Mouse (Mus musculus): Measurements from ENCODE around the gene Spag5. TPM values are rescaled to one million over a fixed set of nuclear protein-coding genes. Genes with fewer than 3 reads are reported as not detected.

Gene Spag5
- total RNA-seq (2014; rRNA removed) (3.1 and 3.6 TPM in 2 replicates), polyA plus RNA-seq (2015; fragmentation: Nextera tagmentation; extraction: Ambion mirVana) (2.2 and 2.4 TPM in 2 replicates)

GRCm38 (mm10) chr11:78301357-78302084 is at the start of gene Spag5:
TSS of gene Spag5 (plus strand) at chr11:78301529.
- DNase-seq (ENCODE audit: low spot score), result peak; percentile 93
- H3K4me2 ChIP-seq (ENCODE audit: low read depth, low read length, poor library complexity, severe bottlenecking), result peak within 1 kb of the TSS; percentile 100
- no peak within 1 kb of the TSS for H3K27ac ChIP-seq (ENCODE audit: low read depth, low read length)
- no peaks in the 10 kb centered on the region for H3K4me1 ChIP-seq (ENCODE audit: insufficient read depth, low read length)
- under 1% methylated on average over 47 of the region's 49 CpGs for WGBS
- peak within 1 kb of the TSS; percentile 50 for H3K9ac ChIP-seq (replicated peaks; ENCODE audit: low read length, poor library complexity, severe bottlenecking)
- no peaks in the 10 kb centered on the region for H3K27me3 ChIP-seq (ENCODE audit: insufficient read depth, low read length)
- peak; percentile 90 for ATAC-seq (ENCODE audit: low FRiP score)
- H3K9me3 ChIP-seq (ENCODE audit: low read length), result no peaks in the 10 kb centered on the region
- H3K4me3 ChIP-seq (ENCODE audit: low read depth, low read length), result peak within 1 kb of the TSS; percentile 57
- H3K36me3 ChIP-seq (ENCODE audit: insufficient read depth, low read length), result no peaks in the 10 kb centered on the region
- no peak for TF ChIP-seq CTCF (IDR thresholded peaks at IDR 0.05)

GRCm38 (mm10) chr11:78256618-78257017 is 44.7 kb upstream of the Spag5 start:
- peaks cover 16% of the 10 kb centered on the region for H3K36me3 ChIP-seq (ENCODE audit: insufficient read depth, low read length)
- 100% methylated on average over 1 of the region's 1 CpGs for WGBS

DNA sequence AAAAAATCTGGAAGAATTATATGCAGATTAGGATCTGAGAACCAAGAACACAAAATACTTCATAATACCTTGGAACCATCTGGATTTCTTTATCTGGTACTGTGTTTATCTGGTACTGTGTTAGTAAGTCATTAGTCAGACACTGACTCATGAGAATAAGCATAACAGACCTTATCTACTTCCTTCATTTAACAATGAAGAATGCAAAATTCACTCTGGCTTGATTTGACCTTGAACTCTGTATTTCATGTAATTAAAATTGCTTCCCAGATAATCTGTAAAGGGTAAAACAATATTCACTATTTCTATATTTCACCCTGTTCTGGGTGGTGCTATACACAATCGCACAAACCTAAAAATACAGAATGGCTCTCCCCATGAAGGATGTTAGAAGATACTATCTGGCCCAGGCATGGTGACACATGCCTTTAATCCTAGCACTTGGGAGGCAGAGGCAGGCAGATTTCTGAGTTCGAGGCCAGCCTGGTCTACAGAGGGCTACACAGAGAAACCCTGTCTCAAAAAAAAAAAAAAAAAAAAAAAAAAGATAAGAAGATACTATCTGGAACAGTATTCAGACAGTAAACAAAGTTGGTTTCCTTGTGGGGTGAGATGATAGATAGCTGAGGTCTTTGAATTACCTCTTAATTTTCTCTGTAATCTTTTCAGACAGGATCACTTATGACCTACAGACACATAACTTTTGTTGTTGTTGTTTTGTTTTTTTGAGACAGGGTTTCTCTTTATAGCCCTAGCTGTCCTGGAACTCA is 40.7 kb upstream of the Spag5 start:
- no peaks in the 10 kb centered on the region for H3K4me1 ChIP-seq (ENCODE audit: insufficient read depth, low read length)
- no peaks in the 10 kb centered on the region for H3K9me3 ChIP-seq (ENCODE audit: low read length)
- H3K4me3 ChIP-seq (ENCODE audit: low read depth, low read length), result peak overlapping the region; percentile 76
- H3K36me3 ChIP-seq (ENCODE audit: insufficient read depth, low read length), result peaks cover 17% of the 10 kb centered on the region
- ATAC-seq (ENCODE audit: low FRiP score) (no peak), DNase-seq (ENCODE audit: low spot score) (no peak)
- 0 out of 2 replicates have a peak overlapping the region, but pooled peaks have one; percentile 84 for H3K9ac ChIP-seq (replicated peaks; ENCODE audit: low read length, poor library complexity, severe bottlenecking)
- H3K4me2 ChIP-seq (ENCODE audit: low read depth, low read length, poor library complexity, severe bottlenecking), result peak overlapping the region; percentile 67; the same call in 1 of the 2 replicates
- H3K27ac ChIP-seq (ENCODE audit: low read depth, low read length), result no peak overlapping the region
- 95% methylated on average over 2 of the region's 2 CpGs for WGBS
- no peaks in the 10 kb centered on the region for H3K27me3 ChIP-seq (ENCODE audit: insufficient read depth, low read length)
- no peak for TF ChIP-seq CTCF (IDR thresholded peaks at IDR 0.05)

More at GRCm38 (mm10) chr11:78256618-78257017, 44.7 kb upstream of the Spag5 start:
- ATAC-seq (ENCODE audit: low FRiP score) (no peak), DNase-seq (ENCODE audit: low spot score) (peak; percentile 10)
- Histone ChIP-seq H3K4me2 (ENCODE audit: low read depth, low read length, poor library complexity, severe bottlenecking) (no peak overlapping the region), H3K4me3 (ENCODE audit: low read depth, low read length) (no peak overlapping the region), H3K4me1 (ENCODE audit: insufficient read depth, low read length) (no peaks in the 10 kb centered on the region), H3K27me3 (ENCODE audit: insufficient read depth, low read length) (no peaks in the 10 kb centered on the region), H3K9ac (replicated peaks; ENCODE audit: low read length, poor library complexity, severe bottlenecking) (no peak overlapping the region), H3K27ac (ENCODE audit: low read depth, low read length) (no peak overlapping the region), H3K9me3 (ENCODE audit: low read length) (no peaks in the 10 kb centered on the region)
- peak; percentile 61 for TF ChIP-seq CTCF (IDR thresholded peaks at IDR 0.05)

DNA sequence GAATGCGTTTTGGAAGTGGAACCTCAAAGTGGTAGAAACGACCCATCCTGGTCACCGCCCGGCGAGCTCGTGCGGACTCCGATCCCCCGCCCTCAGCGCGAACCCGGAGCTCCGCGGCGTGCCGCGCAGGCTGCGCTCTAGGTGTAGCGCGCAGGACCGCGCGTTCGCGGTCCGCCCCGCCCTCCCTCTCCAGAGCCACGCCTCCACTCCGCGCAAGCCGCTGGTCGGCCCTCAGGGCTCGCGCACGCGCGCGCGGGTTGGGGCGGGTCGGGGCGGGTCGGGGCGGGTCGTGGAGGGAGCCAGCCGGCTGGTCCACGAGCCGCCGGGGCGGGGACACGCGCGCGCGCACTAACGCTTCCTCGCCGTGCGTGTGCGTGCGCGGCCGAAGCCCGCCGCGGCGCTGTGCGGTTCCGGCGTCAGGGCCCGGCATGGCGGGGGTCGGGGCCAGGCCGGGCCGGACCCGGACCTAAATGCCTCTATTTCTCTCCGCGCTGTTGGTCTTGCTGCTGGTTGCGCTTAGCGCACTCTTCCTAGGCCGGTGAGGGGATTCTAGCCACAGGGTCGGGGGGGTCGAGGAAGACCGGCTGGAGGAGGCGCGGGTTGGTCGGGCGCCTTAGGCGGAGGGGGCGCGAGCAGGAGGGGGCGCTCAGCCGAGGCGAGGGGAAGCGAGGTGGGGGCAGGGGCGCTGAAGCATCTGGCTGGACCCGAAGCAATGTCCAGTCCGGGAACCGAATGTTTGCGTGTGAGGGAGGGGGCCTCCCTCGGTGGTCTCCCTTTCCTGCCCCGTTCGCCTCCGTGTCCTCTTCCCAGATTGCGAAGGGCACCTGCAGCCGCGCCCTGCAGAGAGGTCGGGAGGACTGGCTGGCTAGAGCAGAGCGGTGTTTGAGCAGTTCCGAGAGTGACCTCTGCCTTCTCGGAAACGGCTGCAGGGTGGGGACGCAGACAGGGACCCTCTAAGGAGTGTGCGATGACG is 39.7 kb upstream of the Spag5 start, which contains the start of gene 2610507B11Rik:
Gene 2610507B11Rik, plus strand, starts transcription at position 373 of the 973 bp plus-strand sequence.
- H3K27me3 ChIP-seq (ENCODE audit: insufficient read depth, low read length), result no peaks in the 10 kb centered on the region
- H3K4me2 ChIP-seq (ENCODE audit: low read depth, low read length, poor library complexity, severe bottlenecking), result peak within 1 kb of the TSS; percentile 67
- ATAC-seq (ENCODE audit: low FRiP score) (peak; percentile 97), DNase-seq (ENCODE audit: low spot score) (peak; percentile 96)
- H3K9me3 ChIP-seq (ENCODE audit: low read length), result no peaks in the 10 kb centered on the region
- TF ChIP-seq CTCF (IDR thresholded peaks at IDR 0.05), result no peak
- peak within 1 kb of the TSS; percentile 84 for H3K9ac ChIP-seq (replicated peaks; ENCODE audit: low read length, poor library complexity, severe bottlenecking)
- peak within 1 kb of the TSS; percentile 79 for H3K27ac ChIP-seq (ENCODE audit: low read depth, low read length)
- H3K4me3 ChIP-seq (ENCODE audit: low read depth, low read length), result peak within 1 kb of the TSS; percentile 76
- WGBS, result 2% methylated on average over 84 of the region's 115 CpGs
- peaks cover 27% of the 10 kb centered on the region for H3K36me3 ChIP-seq (ENCODE audit: insufficient read depth, low read length)
- H3K4me1 ChIP-seq (ENCODE audit: insufficient read depth, low read length), result no peaks in the 10 kb centered on the region

DNA sequence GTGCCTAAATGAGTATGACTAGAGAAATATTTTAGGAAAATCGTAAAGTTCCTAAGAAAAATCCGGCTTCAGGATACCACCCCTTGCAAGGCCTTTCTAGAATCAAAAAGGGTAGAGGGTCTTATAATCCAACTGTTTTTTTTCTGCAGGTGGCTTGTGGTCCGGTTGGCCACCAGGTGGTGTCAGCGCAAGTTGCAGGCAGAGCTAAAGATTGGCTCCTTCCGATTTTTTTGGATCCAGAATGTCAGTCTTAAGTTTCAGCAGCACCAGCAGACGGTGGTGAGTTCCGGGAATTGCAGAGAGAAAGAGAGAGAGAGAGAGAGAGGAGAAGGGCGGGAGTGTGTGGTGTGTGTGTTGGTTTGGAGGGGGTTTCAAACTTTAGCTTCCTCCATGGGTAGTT is 38.8 kb upstream of the Spag5 start:
- Histone ChIP-seq H3K27me3 (ENCODE audit: insufficient read depth, low read length) (no peaks in the 10 kb centered on the region), H3K9me3 (ENCODE audit: low read length) (no peaks in the 10 kb centered on the region), H3K36me3 (ENCODE audit: insufficient read depth, low read length) (peaks cover 32% of the 10 kb centered on the region), H3K4me3 (ENCODE audit: low read depth, low read length) (peak overlapping the region; percentile 76), H3K9ac (replicated peaks; ENCODE audit: low read length, poor library complexity, severe bottlenecking) (no peak overlapping the region), H3K4me2 (ENCODE audit: low read depth, low read length, poor library complexity, severe bottlenecking) (peak overlapping the region; percentile 67), H3K27ac (ENCODE audit: low read depth, low read length) (0 out of 2 replicates have a peak overlapping the region, but pooled peaks have one; percentile 18), H3K4me1 (ENCODE audit: insufficient read depth, low read length) (no peaks in the 10 kb centered on the region)
- TF ChIP-seq CTCF (IDR thresholded peaks at IDR 0.05), result peak; percentile 81
- peak; percentile 89 for DNase-seq (ENCODE audit: low spot score)
- 3% methylated on average over 8 of the region's 8 CpGs for WGBS
- ATAC-seq (ENCODE audit: low FRiP score), result no peak

Measured in midbrain, postnatal 0 days (tissue).